Mouse (Mus musculus) liver, embryonic 14.5 days (tissue): ENCODE measurements around the gene Polr2c.

Source experiments
- CTCF ChIP-seq: IDR thresholded peaks from 2 replicates; pipeline ENCODE4 v1.5.1; 2016; ENCODE audit warnings: antibody characterized with exemption, low read depth, control low read depth
- EP300 ChIP-seq: IDR thresholded peaks from 2 replicates; pipeline ENCODE4 v1.6.1; 2016; ENCODE audit warnings: antibody characterized with exemption, low read depth

- TF ChIP-seq CTCF = no peak
- no peak for TF ChIP-seq EP300
These were observed 20.6 kb upstream of the Polr2c start for GRCm38 (mm10) chr8:94836456-94837240.
